ENCODE assay signal across 8 mouse cellular contexts in genomic region chr1:39701274-39701602, GRCm38 (mm10). TPM values are rescaled to one million over a fixed set of nuclear protein-coding genes. Genes with fewer than 3 reads are reported as not detected.
DNase-seq lines count a peak whose midpoint lies in the region; ATAC-seq lines count a peak whose summit lies in the region.
"Had no signal": no experiment of that assay in that cellular context is flagged by ENCODE, and none has a peak within 500 bp of the region (broad histone marks: within the 10 kb centered on the region; RNA-seq: fewer than 3 reads in every experiment).

No protein-coding gene starts in this region.

- H3K4me1 ChIP-seq in lung, embryonic 15.5 days = peaks cover 54% of the 10 kb centered on the region
- peaks cover 25% of the 10 kb centered on the region for H3K4me1 ChIP-seq in forebrain, embryonic 15.5 days
- peaks cover 42% of the 10 kb centered on the region for H3K4me1 ChIP-seq in midbrain, embryonic 10.5 days

- no peak overlapping the region for H3K4me3 ChIP-seq in lung, embryonic 15.5 days
- no peak overlapping the region for H3K4me3 ChIP-seq in forebrain, embryonic 15.5 days
- peak overlapping the region; percentile 28 for H3K4me3 ChIP-seq in midbrain, embryonic 10.5 days
- H3K4me3 ChIP-seq: megakaryocyte, embryonic 14.5 days had no signal

- no peaks in the 10 kb centered on the region for H3K36me3 ChIP-seq in lung, embryonic 15.5 days
- H3K36me3 ChIP-seq in forebrain, embryonic 15.5 days = no peaks in the 10 kb centered on the region
- H3K36me3 ChIP-seq in midbrain, embryonic 10.5 days = no peaks in the 10 kb centered on the region

- H3K27ac ChIP-seq in lung, embryonic 15.5 days = peak overlapping the region; percentile 77
- H3K27ac ChIP-seq in forebrain, embryonic 15.5 days (replicated peaks) = peak overlapping the region; percentile 39
- peak overlapping the region; percentile 89 for H3K27ac ChIP-seq in midbrain, embryonic 10.5 days (replicated peaks)

- WGBS in lung, embryonic 15.5 days = 3% methylated on average over 9 of the region's 9 CpGs
- 0% methylated on average over 9 of the region's 9 CpGs for WGBS in forebrain, embryonic 15.5 days
- WGBS in midbrain, embryonic 10.5 days = 1% methylated on average over 9 of the region's 9 CpGs

- no peak for DNase-seq in lung, postnatal 14 days
- DNase-seq in midbrain, embryonic 10.5 days (ENCODE audit: low spot score) = peak; percentile 87
- peak; percentile 53 for DNase-seq in thymus, postnatal 25 days
- no peak for DNase-seq in natural killer cell, adult 2 months (ENCODE audit: low spot score in 2 of 2)
- no peak for DNase-seq in urinary bladder, postnatal 36 days (ENCODE audit: low spot score in 2 of 2)

- no peaks in the 10 kb centered on the region for H3K27me3 ChIP-seq in lung, embryonic 15.5 days
- H3K27me3 ChIP-seq in forebrain, embryonic 15.5 days = no peaks in the 10 kb centered on the region
- no peaks in the 10 kb centered on the region; the same call in 1 of the 2 replicates for H3K27me3 ChIP-seq in midbrain, embryonic 10.5 days (ENCODE audit: low read depth, poor library complexity, severe bottlenecking)

- H3K9ac ChIP-seq in lung, embryonic 15.5 days = peak overlapping the region; percentile 11; the same call in 1 of the 2 replicates
- H3K9ac ChIP-seq in forebrain, embryonic 15.5 days (replicated peaks) = no peak overlapping the region

- H3K4me2 ChIP-seq in lung, embryonic 15.5 days = 0 out of 2 replicates have a peak overlapping the region, but pooled peaks have one; percentile 22
- H3K4me2 ChIP-seq in forebrain, embryonic 15.5 days (replicated peaks) = no peak overlapping the region

- ATAC-seq in lung, embryonic 15.5 days (ENCODE audit: borderline replicate concordance, extremely low read depth, low FRiP score, low TSS enrichment) = peak; percentile 64; the same call in 1 of the 2 replicates
- ATAC-seq in forebrain, embryonic 15.5 days (replicated peaks) = peak; percentile 87

- H3K9me3 ChIP-seq in lung, embryonic 15.5 days = no peaks in the 10 kb centered on the region
- H3K9me3 ChIP-seq in forebrain, embryonic 15.5 days = no peaks in the 10 kb centered on the region
- no peaks in the 10 kb centered on the region for H3K9me3 ChIP-seq in midbrain, embryonic 10.5 days (replicated peaks)
- H3K9me3 ChIP-seq: megakaryocyte, embryonic 14.5 days had no signal

RNA-seq across cellular contexts. Expression of gene Rfx8, which starts 19.6 kb away (rescaled TPM):
- polyA plus RNA-seq in lung, embryonic 15.5 days (2015; fragmentation: Nextera tagmentation; extraction: Ambion mirVana) = 0.58 and 0.67 TPM in 2 replicates
- polyA plus RNA-seq in forebrain, embryonic 15.5 days (2015; fragmentation: Nextera tagmentation; extraction: Ambion mirVana) = 0.11 TPM in 1 of 2 replicates, not detected in the other
- polyA plus RNA-seq in midbrain, embryonic 10.5 days (2016; fragmentation: Nextera tagmentation; extraction: Ambion mirVana) = 0.20 and 0.39 TPM in 2 replicates

RNA-seq across cellular contexts. Expression of gene Creg2, which starts 50.0 kb away (rescaled TPM):
- polyA plus RNA-seq in lung, embryonic 15.5 days (2015; fragmentation: Nextera tagmentation; extraction: Ambion mirVana) = 0.05 and 0.06 TPM in 2 replicates
- 1.1 and 1.5 TPM in 2 replicates for polyA plus RNA-seq in forebrain, embryonic 15.5 days (2015; fragmentation: Nextera tagmentation; extraction: Ambion mirVana)
- 0.57 and 0.76 TPM in 2 replicates for polyA plus RNA-seq in midbrain, embryonic 10.5 days (2016; fragmentation: Nextera tagmentation; extraction: Ambion mirVana)

Comparison
In these comparisons a context has a peak if more than half of its experiments do, and no peak if none do; other contexts are left out.
1. H3K27ac ChIP-seq: peak in every context shown above with its lines; median percentile 89 in midbrain, embryonic 10.5 days; 77 in lung, embryonic 15.5 days; 39 in forebrain, embryonic 15.5 days.
2. DNase-seq: peak in midbrain, embryonic 10.5 days (single experiment) and thymus, postnatal 25 days (single experiment); none in lung, postnatal 14 days (single experiment), natural killer cell, adult 2 months (0 of 2) and urinary bladder, postnatal 36 days (0 of 2).